Mouse (Mus musculus) lung, embryonic 15.5 days (tissue): Measurements from ENCODE around the gene Olfr774. TPM values are rescaled to one million over a fixed set of nuclear protein-coding genes. Genes with fewer than 3 reads are reported as not detected.
"Not testable (repeated sequence)": the region's sequence is repeated elsewhere in the genome, so short reads cannot be mapped to it uniquely, and the experiment has no call there.

Source experiments
- ATAC-seq: fragments of 200-750 bp; cut with Nextera tagmentation; 2 replicates; pipeline ENCODE4 v1.8.0; 2017; ENCODE audit warnings: moderate number of reproducible peaks, borderline replicate concordance; ENCODE audit not compliant: low FRiP score, low TSS enrichment; ENCODE audit errors: extremely low read depth
- H3K27ac ChIP-seq: fragments of 300-500 bp; sonication (generic); 2 replicates; pipeline ENCODE4 v1.5.1; 2015; ENCODE audit warnings: moderate library complexity, mild to moderate bottlenecking, inconsistent platforms
- H3K27me3 ChIP-seq: fragments of 300-500 bp; sonication (generic); 2 replicates; pipeline ENCODE4 v1.6.1; 2015; ENCODE audit warnings: inconsistent platforms
- H3K36me3 ChIP-seq: fragments of 300-500 bp; sonication (generic); 2 replicates; pipeline ENCODE4 v1.6.1; 2015; ENCODE audit warnings: inconsistent platforms
- H3K4me1 ChIP-seq: fragments of 300-500 bp; sonication (generic); 2 replicates; pipeline ENCODE4 v1.6.1; 2015; ENCODE audit warnings: inconsistent platforms
- H3K4me2 ChIP-seq: fragments of 300-500 bp; sonication (generic); 2 replicates; pipeline ENCODE4 v1.6.1; 2015; ENCODE audit warnings: inconsistent platforms, mild to moderate bottlenecking, moderate library complexity
- H3K4me3 ChIP-seq: fragments of 300-500 bp; sonication (generic); 2 replicates; pipeline ENCODE4 v1.5.1; 2015; ENCODE audit warnings: mild to moderate bottlenecking, inconsistent platforms
- H3K9ac ChIP-seq: fragments of 300-500 bp; sonication (generic); 2 replicates; pipeline ENCODE4 v1.6.1; 2015; ENCODE audit warnings: inconsistent platforms
- H3K9me3 ChIP-seq: fragments of 300-500 bp; sonication (generic); 2 replicates; pipeline ENCODE4 v1.6.1; 2016; ENCODE audit warnings: inconsistent platforms
- whole genome bisulfite sequencing: fragments of 180-500 bp; shearing (Covaris S2); methylation state at CpG from one replicate; pipeline ENCODE4 v1.1.7; 2015; 5-methylcytosine and 5-hydroxymethylcytosine counted together
- polyA plus RNA-seq: library from polyadenylated mRNA; unstranded; fragments of >200 nt; fragmentation: Nextera tagmentation; extraction: Ambion mirVana; gene quantifications from 2 replicates; pipeline ENCODE4 v1.2.1, GENCODE M21; 2015

Olfr774 gene
- polyA plus RNA-seq, result not detected in 2 replicates

DNA sequence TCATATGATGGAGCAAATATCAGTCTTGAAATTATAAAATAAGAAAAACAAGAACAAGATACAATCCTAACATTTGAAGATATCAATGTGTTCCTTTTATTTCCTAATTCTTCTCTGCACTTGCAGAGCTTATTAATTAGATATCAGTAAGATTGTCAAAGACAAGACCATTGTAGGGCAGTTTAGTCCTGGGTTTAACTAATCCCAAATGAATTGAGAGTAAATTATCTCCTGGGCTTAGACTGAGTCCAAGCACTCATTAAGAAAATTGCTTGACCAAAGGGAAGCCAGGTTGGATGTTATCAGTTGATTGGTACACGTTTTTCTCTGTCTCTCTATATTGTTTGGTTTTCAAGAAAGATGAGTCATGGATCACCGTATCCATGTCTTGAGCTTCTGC is at the start of gene Olfr774:
Gene Olfr774 (plus strand): TSS at position 301 of the 400 bp plus-strand sequence.
- H3K36me3 ChIP-seq, result no peaks in the 10 kb centered on the region
- H3K27me3 ChIP-seq, result no peaks in the 10 kb centered on the region
- H3K4me1 ChIP-seq, result no peaks in the 10 kb centered on the region
- no peak within 1 kb of the TSS for H3K4me2 ChIP-seq
- no peak for ATAC-seq
- no peaks in the 10 kb centered on the region for H3K9me3 ChIP-seq
- WGBS, result 65% methylated on average over 2 of the region's 2 CpGs
- H3K4me3 ChIP-seq, result no peak within 1 kb of the TSS
- no peak within 1 kb of the TSS for H3K27ac ChIP-seq
- no peak within 1 kb of the TSS for H3K9ac ChIP-seq

DNA sequence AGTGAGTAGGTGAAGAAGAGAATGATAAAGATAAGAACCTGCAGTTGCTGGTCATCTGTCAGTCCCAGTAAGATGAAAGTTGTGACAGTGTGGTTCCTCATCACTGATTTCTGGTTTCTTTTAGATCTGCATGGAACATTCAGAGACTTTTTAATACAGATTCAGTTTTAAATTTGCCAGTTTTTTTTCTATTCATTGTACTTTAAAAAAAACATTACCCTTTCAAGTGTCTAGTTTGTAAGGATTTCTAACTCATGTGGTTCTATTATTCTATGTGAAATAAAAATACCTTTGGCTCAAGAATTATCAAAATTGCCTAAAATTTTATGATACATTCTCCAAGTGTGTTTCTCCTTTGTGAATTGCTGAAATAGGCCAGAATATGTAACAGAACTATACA is 48.7 kb upstream of the Olfr774 start, which contains the start of gene Olfr773:
Gene Olfr773 (minus strand): TSS at position 101 of the 400 bp plus-strand sequence.
- not testable (repeated sequence) for H3K9ac ChIP-seq, H3K4me2 ChIP-seq, H3K27ac ChIP-seq, ATAC-seq, H3K4me3 ChIP-seq, H3K4me1 ChIP-seq, H3K36me3 ChIP-seq, H3K9me3 ChIP-seq, H3K27me3 ChIP-seq

DNA sequence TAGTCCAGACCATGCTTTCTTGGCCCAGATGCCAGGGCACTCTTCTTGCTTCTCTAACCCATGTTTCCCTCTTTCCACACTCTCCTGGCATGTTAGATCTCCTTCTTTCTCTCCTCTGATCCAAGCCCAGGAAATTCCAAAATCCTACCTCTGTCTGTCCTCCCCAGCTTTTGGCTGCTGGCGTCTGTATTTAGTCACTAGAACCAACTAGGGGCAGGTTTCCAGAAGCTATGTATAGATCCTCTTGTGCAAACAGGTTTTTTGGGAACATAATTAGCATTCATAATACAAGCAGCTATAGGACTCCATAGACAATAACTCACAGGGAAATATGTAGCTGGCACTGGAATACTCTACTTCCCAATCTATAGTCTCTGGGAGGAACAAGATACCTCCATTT is 5.3 kb upstream of the Olfr774 start:
- ATAC-seq, result no peak
- no peak overlapping the region for H3K27ac ChIP-seq
- no peak overlapping the region for H3K9ac ChIP-seq
- 67% methylated on average over 1 of the region's 1 CpGs for WGBS
- H3K4me1 ChIP-seq, result no peaks in the 10 kb centered on the region
- H3K27me3 ChIP-seq, result no peaks in the 10 kb centered on the region
- H3K9me3 ChIP-seq, result no peaks in the 10 kb centered on the region
- no peaks in the 10 kb centered on the region for H3K36me3 ChIP-seq
- no peak overlapping the region for H3K4me2 ChIP-seq
- H3K4me3 ChIP-seq, result no peak overlapping the region

DNA sequence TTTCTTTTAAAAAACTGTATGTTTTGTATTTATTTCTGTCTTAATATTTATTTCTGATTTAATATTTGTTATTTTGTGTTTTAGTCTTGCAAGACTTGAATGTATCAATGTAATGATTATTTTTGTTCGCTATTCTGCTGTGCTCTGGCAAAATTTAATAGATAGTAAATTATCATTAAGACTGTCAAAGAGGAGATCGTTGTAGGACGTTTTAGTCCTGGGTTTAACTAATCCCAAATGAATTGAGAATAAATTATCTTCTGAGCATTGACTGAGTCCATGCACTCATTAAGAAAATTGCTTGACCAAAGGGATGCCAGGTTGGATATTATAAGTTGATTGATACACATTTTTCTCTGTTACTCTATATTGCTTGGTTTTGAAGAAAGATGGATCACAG is 12.1 kb downstream of the Olfr774 start, which contains the start of gene Olfr775:
Gene Olfr775 (plus strand): TSS at position 301 of the 400 bp plus-strand sequence.
- H3K9ac ChIP-seq, result no peak within 1 kb of the TSS
- no peak for ATAC-seq

DNA sequence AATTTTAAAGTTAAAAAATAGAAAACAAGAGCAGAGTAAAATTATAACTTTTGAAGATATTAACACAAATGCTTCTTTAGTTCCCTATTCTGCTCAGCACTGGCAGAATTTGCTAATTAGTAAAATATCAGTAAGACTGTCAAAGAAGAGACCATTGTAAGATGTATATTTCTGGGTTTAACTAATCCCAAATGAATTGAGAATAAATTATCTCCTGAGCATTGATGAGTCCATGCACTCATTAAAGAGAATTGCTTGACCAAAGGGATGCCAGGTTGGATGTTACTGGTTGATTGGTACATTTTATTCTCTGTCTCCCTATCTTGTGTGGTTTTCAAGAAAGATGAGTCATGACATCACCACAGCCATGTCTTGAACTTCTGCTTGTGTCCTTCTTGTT is 22.8 kb downstream of the Olfr774 start, which contains the start of gene Olfr776:
Gene Olfr776 (plus strand): TSS at position 301 of the 400 bp plus-strand sequence.
- H3K9me3 ChIP-seq, result no peaks in the 10 kb centered on the region
- H3K9ac ChIP-seq, result no peak within 1 kb of the TSS
- no peaks in the 10 kb centered on the region for H3K27me3 ChIP-seq
- no peaks in the 10 kb centered on the region for H3K36me3 ChIP-seq
- ATAC-seq, result no peak
- H3K4me1 ChIP-seq, result no peaks in the 10 kb centered on the region
- H3K4me3 ChIP-seq, result no peak within 1 kb of the TSS
- no peak within 1 kb of the TSS for H3K4me2 ChIP-seq
- H3K27ac ChIP-seq, result no peak within 1 kb of the TSS

More for the DNA sequence above, 12.1 kb downstream of the Olfr774 start, which contains the start of gene Olfr775:
- no peaks in the 10 kb centered on the region for H3K9me3 ChIP-seq
- no peak within 1 kb of the TSS for H3K27ac ChIP-seq
- H3K4me1 ChIP-seq, result no peaks in the 10 kb centered on the region
- WGBS, result 69% methylated on average over 3 of the region's 3 CpGs
- H3K4me3 ChIP-seq, result no peak within 1 kb of the TSS
- no peaks in the 10 kb centered on the region for H3K36me3 ChIP-seq
- no peak within 1 kb of the TSS for H3K4me2 ChIP-seq
- no peaks in the 10 kb centered on the region for H3K27me3 ChIP-seq

DNA sequence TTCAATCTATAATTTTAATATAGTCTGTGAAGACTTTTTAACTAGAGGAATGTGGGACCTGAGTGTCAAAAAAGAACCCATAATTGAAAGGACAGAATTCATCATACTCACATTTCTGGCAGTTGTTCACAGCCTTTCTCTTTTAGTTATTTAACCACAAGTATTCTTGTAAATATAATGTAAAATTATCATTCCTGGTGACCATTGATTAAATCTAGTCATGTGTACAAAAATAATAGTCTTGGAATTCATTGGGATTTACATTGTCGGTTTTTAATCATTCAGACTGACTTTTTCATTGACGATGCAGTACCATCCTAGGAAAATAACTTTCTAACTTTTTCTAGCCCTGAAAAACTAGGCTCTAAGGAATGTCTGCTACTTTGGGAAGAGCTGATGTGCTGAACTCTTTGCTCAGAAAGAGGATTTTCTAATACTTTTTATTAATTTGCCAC is 35.1 kb downstream of the Olfr774 start, which contains the start of gene Olfr777:
Gene Olfr777 (minus strand): TSS at position 405 of the 455 bp plus-strand sequence.
- no peak within 1 kb of the TSS for H3K27ac ChIP-seq
- H3K4me3 ChIP-seq, result no peak within 1 kb of the TSS
- no peak within 1 kb of the TSS for H3K9ac ChIP-seq
- 88% methylated on average over 2 of the region's 2 CpGs for WGBS
- H3K27me3 ChIP-seq, result no peaks in the 10 kb centered on the region
- H3K9me3 ChIP-seq, result no peaks in the 10 kb centered on the region
- no peak for ATAC-seq
- H3K4me2 ChIP-seq, result no peak within 1 kb of the TSS
- H3K36me3 ChIP-seq, result no peaks in the 10 kb centered on the region
- no peaks in the 10 kb centered on the region for H3K4me1 ChIP-seq

Other genes starting within 250 kb of the Olfr774 start
- not detected in 2 replicates for gene Olfr9, start 246.8 kb upstream of the Olfr774 start, polyA plus RNA-seq
- not detected in 2 replicates for gene Olfr763, start 225.4 kb upstream of the Olfr774 start, polyA plus RNA-seq
- not detected in 2 replicates for gene Olfr764-ps1, start 196.3 kb upstream of the Olfr774 start, polyA plus RNA-seq
- not detected in 2 replicates for gene Olfr765, start 186.2 kb upstream of the Olfr774 start, polyA plus RNA-seq
- not detected in 2 replicates for gene Olfr766-ps1, start 167.2 kb upstream of the Olfr774 start, polyA plus RNA-seq
- not detected in 2 replicates for gene Olfr767, start 153.3 kb upstream of the Olfr774 start, polyA plus RNA-seq
- gene Olfr768, start 136.8 kb upstream of the Olfr774 start, polyA plus RNA-seq, result not detected in 2 replicates
- not detected in 2 replicates for gene Olfr769, start 118.3 kb upstream of the Olfr774 start, polyA plus RNA-seq
- gene Olfr770, start 97.2 kb upstream of the Olfr774 start, polyA plus RNA-seq, result not detected in 2 replicates
- gene Olfr771, start 71.5 kb upstream of the Olfr774 start, polyA plus RNA-seq, result not detected in 2 replicates
- not detected in 2 replicates for gene Olfr772, start 58.3 kb upstream of the Olfr774 start, polyA plus RNA-seq
- not detected in 2 replicates for gene Olfr773, start 48.8 kb upstream of the Olfr774 start, polyA plus RNA-seq
- gene Olfr775, start 12.2 kb downstream of the Olfr774 start, polyA plus RNA-seq, result not detected in 2 replicates
- not detected in 2 replicates for gene Olfr776, start 22.9 kb downstream of the Olfr774 start, polyA plus RNA-seq
- not detected in 2 replicates for gene Olfr777, start 35.3 kb downstream of the Olfr774 start, polyA plus RNA-seq
- gene Olfr780, start 81.9 kb downstream of the Olfr774 start, polyA plus RNA-seq, result not detected in 2 replicates
- not detected in 2 replicates for gene Olfr781, start 92.7 kb downstream of the Olfr774 start, polyA plus RNA-seq
- gene Olfr782, start 112.6 kb downstream of the Olfr774 start, polyA plus RNA-seq, result not detected in 2 replicates
- gene Olfr784, start 147.9 kb downstream of the Olfr774 start, polyA plus RNA-seq, result 0.05 and 0.06 TPM in 2 replicates
- gene Olfr785, start 169.2 kb downstream of the Olfr774 start, polyA plus RNA-seq, result not detected in 2 replicates
- not detected in 2 replicates for gene Olfr786, start 191.1 kb downstream of the Olfr774 start, polyA plus RNA-seq
- not detected in 2 replicates for gene Olfr787, start 225.7 kb downstream of the Olfr774 start, polyA plus RNA-seq
- not detected in 2 replicates for gene Olfr788, start 234.8 kb downstream of the Olfr774 start, polyA plus RNA-seq
- not detected in 2 replicates for gene Olfr789, start 248.5 kb downstream of the Olfr774 start, polyA plus RNA-seq